Mouse (Mus musculus): ENCODE measurements around the gene Skp2.
"Not testable (repeated sequence)": the region's sequence is repeated elsewhere in the genome, so short reads cannot be mapped to it uniquely, and the experiment has no call there.

The Skp2 gene

GRCm38 (mm10) chr15:9155325-9155724, at the start of gene Skp2:
Gene Skp2, minus strand, starts transcription at chr15:9155425.
- DNase-seq = no peak

- DNase-seq = no peak
These were observed 43.2 kb upstream of the Skp2 start for GRCm38 (mm10) chr15:9198421-9198820.

GRCm38 (mm10) chr15:9192685-9193084, 37.5 kb upstream of the Skp2 start:
- not testable (repeated sequence) for DNase-seq

- DNase-seq = no peak
These were observed 34.6 kb upstream of the Skp2 start for GRCm38 (mm10) chr15:9189796-9190195.

- no peak for DNase-seq
These were observed 28.8 kb upstream of the Skp2 start for GRCm38 (mm10) chr15:9183995-9184394.

GRCm38 (mm10) chr15:9177038-9177437, 21.8 kb upstream of the Skp2 start:
- no peak for DNase-seq

GRCm38 (mm10) chr15:9164125-9164524, 8.9 kb upstream of the Skp2 start:
- DNase-seq = no peak

- no peak for DNase-seq
These were observed 7.4 kb upstream of the Skp2 start for GRCm38 (mm10) chr15:9162557-9163070.

- DNase-seq = no peak
These were observed 14.5 kb downstream of the Skp2 start for GRCm38 (mm10) chr15:9140684-9141171.

GRCm38 (mm10) chr15:9140252-9140680, 15.0 kb downstream of the Skp2 start, which contains the start of gene Lmbrd2:
Gene Lmbrd2, plus strand, starts transcription at chr15:9140550.
- DNase-seq = peak; percentile 97

GRCm38 (mm10) chr15:9139447-9139846, 15.8 kb downstream of the Skp2 start:
- DNase-seq = peak; percentile 23

- no peak for DNase-seq
These were observed 20.2 kb downstream of the Skp2 start for GRCm38 (mm10) chr15:9134891-9135507.

GRCm38 (mm10) chr15:9132693-9133443, 22.4 kb downstream of the Skp2 start:
- DNase-seq = no peak

GRCm38 (mm10) chr15:9131499-9131888, 23.7 kb downstream of the Skp2 start:
- DNase-seq = no peak

- DNase-seq = no peak
These were observed 24.3 kb downstream of the Skp2 start for GRCm38 (mm10) chr15:9130772-9131498.

- DNase-seq = no peak
These were observed 28.0 kb downstream of the Skp2 start for GRCm38 (mm10) chr15:9127051-9127791.

GRCm38 (mm10) chr15:9124856-9125255, 30.4 kb downstream of the Skp2 start:
- DNase-seq = no peak

- DNase-seq = no peak
These were observed 32.2 kb downstream of the Skp2 start for GRCm38 (mm10) chr15:9122989-9123388.

- peak; percentile 29 for DNase-seq
These were observed 35.1 kb downstream of the Skp2 start for GRCm38 (mm10) chr15:9120081-9120480.

- no peak for DNase-seq
These were observed 36.4 kb downstream of the Skp2 start for GRCm38 (mm10) chr15:9118852-9119251.

- no peak for DNase-seq
These were observed 40.6 kb downstream of the Skp2 start for GRCm38 (mm10) chr15:9114599-9114998.

- no peak for DNase-seq
These were observed 41.1 kb downstream of the Skp2 start for GRCm38 (mm10) chr15:9114131-9114530.

- DNase-seq = no peak
These were observed 41.7 kb downstream of the Skp2 start for GRCm38 (mm10) chr15:9113556-9113955.

Measured in thymus, postnatal 14 days (tissue).